18 mouse cellular contexts compared by ENCODE assay signal in genomic region chr14:21892341-21892659, GRCm38 (mm10). TPM values are rescaled to one million over a fixed set of nuclear protein-coding genes. Genes with fewer than 3 reads are reported as not detected.
DNase-seq lines count a peak whose midpoint lies in the region; ATAC-seq lines count a peak whose summit lies in the region.
"Had no signal": no experiment of that assay in that cellular context is flagged by ENCODE, and none has a peak within 500 bp of the region (broad histone marks: within the 10 kb centered on the region; RNA-seq: fewer than 3 reads in every experiment).

No protein-coding gene starts in this region.

- H3K4me3 ChIP-seq in hindbrain, embryonic 11.5 days (ENCODE audit: low read depth, low read length) = no peak overlapping the region
- H3K4me3 ChIP-seq in hindbrain, embryonic 16.5 days (ENCODE audit: low read length) = no peak overlapping the region
- H3K4me3 ChIP-seq in hindbrain, embryonic 12.5 days = no peak overlapping the region
- no peak overlapping the region for H3K4me3 ChIP-seq in limb, embryonic 10.5 days
- no peak overlapping the region for H3K4me3 ChIP-seq in stomach, embryonic 15.5 days (replicated peaks)
- H3K4me3 ChIP-seq: embryonic facial prominence, embryonic 15.5 days; forebrain, embryonic 13.5 days; limb, embryonic 15.5 days; midbrain, embryonic 12.5 days had no signal

- H3K9ac ChIP-seq in hindbrain, embryonic 11.5 days (ENCODE audit: low read depth, low read length) = no peak overlapping the region
- H3K9ac ChIP-seq in hindbrain, embryonic 16.5 days (ENCODE audit: low read depth, low read length) = no peak overlapping the region
- no peak overlapping the region for H3K9ac ChIP-seq in hindbrain, embryonic 12.5 days
- no peak overlapping the region for H3K9ac ChIP-seq in stomach, embryonic 15.5 days
- H3K9ac ChIP-seq: embryonic facial prominence, embryonic 15.5 days; forebrain, embryonic 13.5 days; limb, embryonic 15.5 days; liver, postnatal 0 days; midbrain, embryonic 12.5 days had no signal

- 37% methylated on average over 6 of the region's 6 CpGs for WGBS in hindbrain, embryonic 11.5 days
- WGBS in hindbrain, embryonic 16.5 days = 44% methylated on average over 6 of the region's 6 CpGs
- WGBS in hindbrain, embryonic 12.5 days = 42% methylated on average over 6 of the region's 6 CpGs
- WGBS in limb, embryonic 10.5 days = 15% methylated on average over 6 of the region's 6 CpGs
- WGBS in stomach, embryonic 15.5 days = 44% methylated on average over 6 of the region's 6 CpGs

- H3K36me3 ChIP-seq in hindbrain, embryonic 11.5 days (ENCODE audit: control insufficient read depth, insufficient read depth, low read length) = no peaks in the 10 kb centered on the region
- H3K36me3 ChIP-seq in hindbrain, embryonic 16.5 days (ENCODE audit: control insufficient read depth, insufficient read depth, low read length) = no peaks in the 10 kb centered on the region
- H3K36me3 ChIP-seq in hindbrain, embryonic 12.5 days = no peaks in the 10 kb centered on the region
- no peaks in the 10 kb centered on the region for H3K36me3 ChIP-seq in limb, embryonic 10.5 days
- H3K36me3 ChIP-seq in stomach, embryonic 15.5 days = no peaks in the 10 kb centered on the region
- H3K36me3 ChIP-seq: embryonic facial prominence, embryonic 15.5 days; limb, embryonic 15.5 days; midbrain, embryonic 12.5 days had no signal

- H3K9me3 ChIP-seq in hindbrain, embryonic 11.5 days (ENCODE audit: control insufficient read depth, low read length) = no peaks in the 10 kb centered on the region
- H3K9me3 ChIP-seq in hindbrain, embryonic 16.5 days (ENCODE audit: control insufficient read depth, low read length) = no peaks in the 10 kb centered on the region
- H3K9me3 ChIP-seq in hindbrain, embryonic 12.5 days (replicated peaks) = no peaks in the 10 kb centered on the region
- no peaks in the 10 kb centered on the region for H3K9me3 ChIP-seq in limb, embryonic 10.5 days (replicated peaks)
- H3K9me3 ChIP-seq in stomach, embryonic 15.5 days = no peaks in the 10 kb centered on the region
- H3K9me3 ChIP-seq: embryonic facial prominence, embryonic 15.5 days; forebrain, embryonic 13.5 days; limb, embryonic 15.5 days; midbrain, embryonic 12.5 days had no signal

- H3K4me1 ChIP-seq in hindbrain, embryonic 11.5 days (replicated peaks; ENCODE audit: control insufficient read depth, insufficient read depth, low read length) = no peaks in the 10 kb centered on the region; the same call in 1 of the 2 replicates
- H3K4me1 ChIP-seq in hindbrain, embryonic 16.5 days (ENCODE audit: control insufficient read depth, insufficient read depth, low read depth, low read length) = peaks cover 6% of the 10 kb centered on the region
- H3K4me1 ChIP-seq in hindbrain, embryonic 12.5 days = peaks cover 17% of the 10 kb centered on the region
- H3K4me1 ChIP-seq in limb, embryonic 10.5 days = peaks cover 29% of the 10 kb centered on the region
- peaks cover 12% of the 10 kb centered on the region for H3K4me1 ChIP-seq in stomach, embryonic 15.5 days
- H3K4me1 ChIP-seq: forebrain, embryonic 13.5 days had no signal

- peak overlapping the region; percentile 31; the same call in 1 of the 2 replicates for H3K27ac ChIP-seq in hindbrain, embryonic 11.5 days (ENCODE audit: low read depth, low read length)
- no peak overlapping the region for H3K27ac ChIP-seq in hindbrain, embryonic 16.5 days (ENCODE audit: low read depth, low read length)
- peak overlapping the region; percentile 17 for H3K27ac ChIP-seq in hindbrain, embryonic 12.5 days
- H3K27ac ChIP-seq in limb, embryonic 10.5 days = peak overlapping the region; percentile 25; the same call in 1 of the 2 replicates
- H3K27ac ChIP-seq in stomach, embryonic 15.5 days = peak overlapping the region; percentile 83
- H3K27ac ChIP-seq: forebrain, embryonic 13.5 days; limb, embryonic 15.5 days; macrophage; midbrain, embryonic 12.5 days had no signal

- peak; percentile 60; the same call in 1 of the 2 replicates for ATAC-seq in hindbrain, embryonic 11.5 days (ENCODE audit: low FRiP score)
- no peak for ATAC-seq in hindbrain, embryonic 16.5 days
- ATAC-seq in hindbrain, embryonic 12.5 days (ENCODE audit: low FRiP score) = no peak
- no peak for ATAC-seq in stomach, embryonic 15.5 days (ENCODE audit: insufficient read depth, low FRiP score, low read depth)
- ATAC-seq: forebrain, embryonic 13.5 days; liver, postnatal 0 days had no signal

- no peaks in the 10 kb centered on the region for H3K27me3 ChIP-seq in hindbrain, embryonic 11.5 days (ENCODE audit: control insufficient read depth, insufficient read depth, low read length)
- no peaks in the 10 kb centered on the region for H3K27me3 ChIP-seq in hindbrain, embryonic 16.5 days (replicated peaks; ENCODE audit: control insufficient read depth, insufficient read depth, low read length)
- H3K27me3 ChIP-seq in hindbrain, embryonic 12.5 days = 0 out of 2 replicates have a peak, but pooled peaks cover 3% of the 10 kb centered on the region
- H3K27me3 ChIP-seq in limb, embryonic 10.5 days (ENCODE audit: low read depth, poor library complexity, severe bottlenecking) = peaks cover 21% of the 10 kb centered on the region
- no peaks in the 10 kb centered on the region for H3K27me3 ChIP-seq in stomach, embryonic 15.5 days (replicated peaks)
- H3K27me3 ChIP-seq: embryonic facial prominence, embryonic 15.5 days; forebrain, embryonic 13.5 days; limb, embryonic 15.5 days; midbrain, embryonic 12.5 days had no signal

- no peak overlapping the region for H3K4me2 ChIP-seq in hindbrain, embryonic 11.5 days (replicated peaks; ENCODE audit: low read depth, low read length)
- no peak overlapping the region; the same call in 1 of the 2 replicates for H3K4me2 ChIP-seq in hindbrain, embryonic 16.5 days (ENCODE audit: low read length)
- no peak overlapping the region for H3K4me2 ChIP-seq in hindbrain, embryonic 12.5 days (replicated peaks)
- H3K4me2 ChIP-seq in stomach, embryonic 15.5 days = peak overlapping the region; percentile 31; the same call in 1 of the 2 replicates
- H3K4me2 ChIP-seq: embryonic facial prominence, embryonic 15.5 days; forebrain, embryonic 13.5 days; midbrain, embryonic 12.5 days had no signal

- no peak for DNase-seq in hindbrain, embryonic 11.5 days (ENCODE audit: low spot score)
- DNase-seq in limb, embryonic 10.5 days (ENCODE audit: low spot score) = peak; percentile 65
- DNase-seq in T-cell, adult 2 months (ENCODE audit: low spot score) = no peak
- DNase-seq in adipocyte (ENCODE audit: low spot score) = no peak
- DNase-seq: cerebellum, adult 18-20 months; gastrocnemius, postnatal 36 days; kidney, adult 9 months; liver, postnatal 0 days; right cerebral cortex, postnatal 4 days; thymus, postnatal 36 days had no signal

RNA-seq across cellular contexts. Expression of gene Comtd1, which starts 43.5 kb away (rescaled TPM):
- polyA plus RNA-seq in hindbrain, embryonic 11.5 days (2014; fragmentation: Nextera tagmentation; extraction: Ambion mirVana) = 16.8 and 19.2 TPM in 2 replicates
- polyA plus RNA-seq in hindbrain, embryonic 16.5 days (2015; fragmentation: Nextera tagmentation; extraction: Ambion mirVana) = 59.2 and 68.9 TPM in 2 replicates
- 18.2 and 22.3 TPM in 2 replicates for polyA plus RNA-seq in hindbrain, embryonic 12.5 days (2016; fragmentation: Nextera tagmentation; extraction: Ambion mirVana)
- polyA plus RNA-seq in limb, embryonic 10.5 days (2016; fragmentation: Nextera tagmentation; extraction: Ambion mirVana) = 20.9 and 29.8 TPM in 2 replicates
- 42.2 and 48.1 TPM in 2 replicates for polyA plus RNA-seq in stomach, embryonic 15.5 days (2015; fragmentation: Nextera tagmentation; extraction: Ambion mirVana)
